Mouse (Mus musculus): ENCODE data around the gene Aqr.

GRCm38 (mm10) chr2:114174651-114175484, 12.0 kb downstream of the Aqr start:
- peak; percentile 76; the same call in 1 of the 2 replicates for TF ChIP-seq CTCF (IDR thresholded peaks at IDR 0.05; ENCODE audit: borderline replicate concordance, extremely low read depth, insufficient read depth, insufficient read length)
- peak; percentile 78; the same call in 1 of the 2 replicates for TF ChIP-seq POLR2A (IDR thresholded peaks at IDR 0.05; ENCODE audit: borderline replicate concordance, extremely low read depth, insufficient read depth, insufficient read length, poor library complexity, severe bottlenecking)

All from brain, embryonic 14.5 days (tissue).